Mouse (Mus musculus) ES-CJ7 (cell line): ENCODE measurements around the gene Prkcz.
A peak's percentile ranks its signal among the peaks of the same experiment; 100 is the strongest.

ENCODE experiments used
- DNase-seq: peaks from one replicate; pipeline ENCODE4 v3.0.0; 2011; ENCODE audit warnings: low read depth, low spot score

The Prkcz gene

DNA sequence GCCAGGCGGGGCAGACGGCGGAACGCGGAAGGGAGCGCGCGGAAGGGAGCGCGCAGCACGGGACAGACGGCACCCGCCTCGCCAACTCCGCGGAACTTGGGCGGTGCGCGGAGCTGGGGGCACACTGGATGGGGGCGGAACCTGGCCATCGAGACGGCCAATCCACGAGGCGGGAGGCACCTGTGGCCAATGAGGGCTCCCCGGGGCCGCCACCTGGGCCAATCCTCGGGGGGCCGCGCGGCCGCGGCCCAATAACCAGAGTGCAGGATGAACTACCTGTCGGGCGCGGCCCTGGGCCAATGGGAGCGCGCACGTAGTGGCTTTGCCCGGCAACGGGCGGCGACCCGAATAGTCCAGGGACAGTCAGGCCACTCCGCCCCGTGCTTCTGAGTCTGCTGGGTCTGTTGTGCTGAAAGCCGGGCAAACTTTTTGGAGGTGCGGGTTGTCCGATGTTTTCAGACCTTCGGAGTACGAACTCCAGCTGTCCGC lies at the start of gene Prkcz:
Gene Prkcz, minus strand, starts transcription at position 59 of the 489 bp plus-strand sequence.
- peak; percentile 92 for DNase-seq

DNA sequence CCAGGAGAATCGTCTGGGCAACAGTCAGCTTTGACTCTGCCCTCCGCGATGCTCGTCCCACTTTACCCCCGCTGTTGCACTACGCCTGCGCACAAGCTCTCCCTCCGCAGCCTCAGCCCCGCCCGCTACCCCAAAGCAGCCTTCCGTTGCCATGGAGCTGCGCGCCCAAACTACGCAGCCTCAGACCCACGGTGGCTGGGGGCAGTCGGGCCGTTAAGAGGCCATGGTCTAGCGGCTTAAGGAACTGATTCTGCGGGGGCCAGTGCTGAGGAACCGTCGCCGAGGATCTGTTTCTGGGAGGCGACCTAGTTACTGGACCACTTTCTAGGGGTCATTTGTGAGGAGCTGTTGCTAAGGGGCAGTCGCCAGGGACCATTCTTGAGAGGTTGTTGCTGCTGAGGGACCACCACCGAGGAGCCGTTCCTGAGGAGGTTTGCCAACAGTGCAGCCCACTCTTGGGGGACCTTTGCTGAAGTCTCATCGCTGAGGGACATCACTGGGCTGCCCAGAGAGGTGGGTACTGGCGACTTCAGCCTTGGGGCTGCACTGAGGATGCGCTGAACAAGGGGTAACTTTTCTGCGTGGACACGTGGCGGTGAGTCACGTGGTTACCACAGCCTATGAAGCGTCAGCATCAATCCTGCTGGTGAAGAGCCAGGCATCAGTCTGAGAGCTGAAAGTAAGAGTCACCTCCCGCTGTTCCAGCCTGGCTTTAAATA lies 48.1 kb upstream of the Prkcz start, which contains the start of gene Cfap74:
Gene Cfap74, plus strand, starts transcription at position 133 of the 719 bp plus-strand sequence.
- DNase-seq = peak; percentile 94

DNA sequence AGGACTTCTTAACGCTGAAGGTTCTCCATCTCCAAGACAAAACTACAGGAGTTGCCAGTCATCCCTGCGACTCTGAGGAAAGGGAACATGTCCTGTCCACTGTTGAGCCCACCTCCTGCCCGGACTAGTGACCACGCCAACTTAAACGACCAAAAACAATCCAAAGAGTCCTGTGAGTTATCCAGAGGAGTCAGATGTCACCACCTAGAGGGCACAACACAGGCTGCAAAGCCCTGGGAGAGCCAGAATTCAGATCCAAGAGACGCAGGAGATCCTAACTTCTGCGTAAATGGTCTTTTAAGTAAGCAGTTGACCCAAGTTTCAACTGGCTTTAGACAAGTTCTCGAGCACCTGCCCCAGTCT lies 47.5 kb upstream of the Prkcz start:
- no peak for DNase-seq

DNA sequence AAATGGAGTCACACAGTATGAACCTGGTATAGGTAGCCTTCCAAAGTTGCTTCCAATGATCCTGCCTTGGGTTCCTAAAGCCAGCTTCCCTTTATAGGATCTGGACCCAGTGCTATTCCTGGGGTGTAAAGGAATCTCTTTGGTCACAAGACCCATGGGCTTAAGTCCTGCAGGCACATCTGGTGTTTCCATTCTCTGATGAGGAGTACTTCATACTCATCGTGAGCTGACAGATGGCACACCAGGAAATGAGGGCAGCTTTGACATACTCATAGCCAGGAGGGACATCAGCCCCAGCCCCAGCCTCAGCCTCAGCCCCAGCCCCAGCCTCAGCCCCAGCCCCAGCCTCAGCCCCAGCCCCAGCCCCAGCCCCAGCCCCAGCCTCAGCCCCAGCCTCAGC lies 41.3 kb upstream of the Prkcz start:
- no peak for DNase-seq

DNA sequence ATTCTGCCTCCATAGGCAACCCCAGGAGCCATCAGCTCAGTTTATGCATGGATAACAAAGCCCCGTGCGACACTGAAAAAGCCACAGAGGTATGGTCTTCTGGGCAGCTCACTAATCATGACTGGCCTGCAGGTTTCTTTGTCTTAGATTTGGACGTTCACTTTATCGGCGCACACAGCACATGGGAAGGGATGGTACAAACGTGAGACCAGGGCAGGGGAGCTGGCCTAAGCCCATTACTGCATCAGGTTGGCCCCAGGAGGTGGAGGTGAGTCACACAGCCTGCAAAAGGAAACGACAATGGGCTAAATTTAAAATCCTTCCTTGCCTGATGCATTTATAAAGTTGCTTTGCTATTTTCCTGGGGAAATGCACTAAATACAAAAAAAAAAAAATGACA lies 40.0 kb upstream of the Prkcz start:
- no peak for DNase-seq

DNA sequence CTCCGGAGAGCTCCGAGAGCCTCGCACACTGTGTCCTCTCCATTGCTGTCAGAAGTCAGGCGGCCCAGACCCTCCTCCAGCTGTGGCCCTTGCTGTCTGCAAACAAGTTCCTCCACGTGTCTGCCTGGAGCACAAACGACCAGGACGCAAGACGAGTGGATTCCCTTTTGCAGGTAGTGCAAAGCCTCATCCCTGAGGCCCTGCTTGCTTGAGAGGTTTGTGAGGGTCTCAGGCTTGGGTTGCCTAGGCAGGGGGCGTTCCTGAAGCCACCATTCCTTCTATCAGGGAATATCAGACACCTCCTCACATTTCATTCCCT lies 37.0 kb upstream of the Prkcz start:
- DNase-seq = peak; percentile 20

DNA sequence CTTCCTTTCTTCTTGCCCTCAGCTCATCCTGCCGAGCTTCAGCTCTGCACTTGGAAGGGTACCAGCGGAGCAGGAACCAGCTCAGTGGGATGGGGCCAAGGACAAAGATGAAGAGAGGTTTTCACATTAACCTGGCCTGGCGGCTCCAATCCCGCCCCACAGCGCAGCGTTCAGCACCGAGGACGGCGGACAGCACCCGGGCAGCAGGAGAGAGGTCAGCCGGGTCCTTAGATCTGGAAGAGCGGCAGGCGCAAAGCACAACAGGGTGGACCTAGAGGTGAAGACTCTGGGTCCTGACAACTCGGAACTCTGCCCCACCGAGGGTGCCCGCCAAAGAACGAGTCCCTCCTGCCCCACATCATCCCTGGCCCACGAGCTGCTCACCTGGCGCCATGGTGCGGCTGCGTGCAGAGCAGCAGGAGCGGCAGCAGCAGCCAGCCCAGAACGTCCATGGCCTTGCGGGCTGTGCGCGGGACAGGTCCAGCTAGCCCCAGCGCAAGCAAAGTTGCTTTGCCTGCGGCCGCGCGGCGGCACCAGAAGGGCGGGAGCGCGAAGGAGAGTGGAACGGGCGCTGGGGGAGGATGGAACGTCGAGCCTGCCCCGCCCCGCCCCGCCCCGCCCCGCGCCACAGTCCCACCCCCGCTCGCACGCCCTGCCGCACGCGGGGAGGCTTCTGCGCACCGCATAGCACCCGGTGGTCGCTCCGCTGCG lies 36.5 kb upstream of the Prkcz start, which contains the start of gene Gabrd:
Gene Gabrd, minus strand, starts transcription at position 602 of the 711 bp plus-strand sequence.
- peak; percentile 17 for DNase-seq

DNA sequence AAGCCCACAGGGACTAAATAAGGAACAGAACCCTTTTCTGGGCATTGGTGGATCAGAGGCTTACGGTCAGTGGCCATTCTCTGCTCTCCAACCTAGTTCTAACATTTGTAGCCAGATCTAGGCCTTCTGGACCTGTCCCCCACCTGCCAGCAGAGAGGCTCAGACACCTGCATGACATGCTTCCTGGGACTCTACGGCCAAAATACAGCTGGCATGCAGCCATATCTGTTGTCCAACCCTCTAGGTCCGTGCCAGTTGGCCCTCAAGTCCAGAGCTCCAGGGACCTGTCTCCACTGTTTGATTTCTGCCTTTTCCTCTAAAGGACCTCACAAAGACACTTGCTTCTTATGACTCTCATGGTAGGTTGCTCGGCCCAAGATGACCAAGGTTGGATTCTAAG lies 35.6 kb upstream of the Prkcz start:
- no peak for DNase-seq

DNA sequence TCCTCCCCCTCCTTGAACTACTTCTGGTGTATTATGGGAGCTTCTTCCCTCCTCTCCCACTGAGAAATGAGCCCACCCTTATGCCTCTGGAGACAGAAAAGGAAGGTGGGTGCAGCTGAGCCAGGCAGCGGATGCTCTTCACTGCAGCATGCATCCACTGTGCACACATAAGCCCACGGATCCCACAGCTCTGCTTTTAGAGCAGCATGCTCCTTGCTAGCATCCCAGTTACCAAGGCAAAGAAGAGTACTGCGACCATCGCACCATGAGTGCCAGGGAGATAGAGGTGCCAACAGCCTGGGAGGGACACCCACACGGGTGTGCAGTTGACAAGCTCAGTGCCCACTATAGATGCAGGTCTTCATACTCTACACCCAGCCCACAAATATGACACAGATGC lies 34.3 kb upstream of the Prkcz start:
- no peak for DNase-seq

DNA sequence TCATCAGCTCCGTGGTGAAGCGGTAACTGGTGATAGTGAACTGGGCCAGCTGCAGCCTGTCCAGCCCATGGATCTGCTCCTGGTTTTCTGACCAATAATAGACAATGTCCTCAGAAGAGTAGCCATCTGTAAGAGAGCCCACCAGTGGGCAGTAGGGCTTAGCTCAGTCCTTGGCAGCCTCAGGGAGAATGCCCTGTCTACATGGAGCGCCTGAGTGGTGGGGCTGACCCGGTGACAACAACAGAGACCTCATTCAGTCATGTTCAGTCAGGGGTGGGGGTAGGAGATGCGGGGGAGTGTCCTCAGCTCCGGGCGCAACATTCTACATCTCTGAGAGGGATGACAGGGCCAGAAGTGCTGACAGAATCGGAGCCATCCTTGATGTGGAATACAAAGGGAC lies 26.0 kb upstream of the Prkcz start:
- no peak for DNase-seq

DNA sequence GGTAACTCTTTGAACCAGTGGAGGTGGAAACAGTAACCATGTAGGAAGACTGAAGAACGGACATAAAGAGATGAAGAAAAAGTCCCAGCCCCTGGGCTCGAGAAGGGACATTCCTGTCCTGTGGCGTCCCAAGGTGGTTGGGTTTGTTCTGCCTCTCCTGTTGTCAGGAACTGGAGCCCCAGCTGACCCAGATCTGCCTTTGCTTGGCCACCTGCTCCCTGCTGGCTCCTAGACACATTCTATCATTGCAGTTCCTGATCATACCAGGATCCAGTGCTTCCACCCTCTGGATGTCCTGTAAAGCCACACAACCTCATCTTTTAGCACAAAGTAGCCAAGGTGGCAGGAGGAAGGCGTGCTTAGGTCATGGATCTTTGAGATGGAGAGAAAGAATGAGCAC lies 22.2 kb upstream of the Prkcz start:
- no peak for DNase-seq

DNA sequence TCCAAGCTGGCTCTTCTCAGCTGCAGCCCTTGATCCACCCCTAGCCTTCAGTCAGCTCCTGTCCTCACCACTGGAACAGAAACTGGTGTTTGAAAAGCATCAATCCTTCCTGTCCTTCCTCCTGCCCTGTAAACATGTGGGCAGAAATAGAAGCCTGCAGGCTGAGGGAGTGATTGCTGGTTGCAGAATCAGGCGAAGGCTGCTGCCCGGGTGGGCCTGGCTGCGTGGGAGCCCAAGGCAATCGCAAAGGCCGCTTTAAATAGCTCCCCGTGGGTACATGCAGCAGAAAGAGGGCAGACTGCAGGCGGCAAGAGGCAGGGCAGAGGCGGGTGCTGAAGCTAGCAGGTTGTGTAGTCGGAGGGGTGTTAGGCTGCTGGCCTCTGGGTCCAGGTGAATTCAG lies 21.6 kb upstream of the Prkcz start:
- no peak for DNase-seq

DNA sequence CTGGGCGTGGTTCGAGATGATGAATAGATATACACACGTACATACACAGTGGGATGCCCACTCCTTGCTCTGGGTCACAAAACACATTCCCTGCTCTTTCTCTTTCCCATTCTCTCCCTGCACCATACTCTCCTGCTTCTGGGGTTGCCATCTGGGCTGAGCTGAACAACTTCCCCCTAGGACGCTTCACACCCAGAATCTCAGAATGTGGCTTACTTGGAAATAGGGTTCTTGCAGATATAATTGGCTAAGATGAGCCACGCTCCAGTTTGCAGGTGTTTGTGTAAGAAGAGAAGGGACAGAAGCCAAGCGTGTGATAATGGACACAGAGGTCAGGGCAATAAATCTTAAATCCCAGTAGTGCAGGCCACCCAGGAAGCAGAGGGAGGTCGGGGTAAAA lies 20.8 kb upstream of the Prkcz start:
- DNase-seq = no peak

DNA sequence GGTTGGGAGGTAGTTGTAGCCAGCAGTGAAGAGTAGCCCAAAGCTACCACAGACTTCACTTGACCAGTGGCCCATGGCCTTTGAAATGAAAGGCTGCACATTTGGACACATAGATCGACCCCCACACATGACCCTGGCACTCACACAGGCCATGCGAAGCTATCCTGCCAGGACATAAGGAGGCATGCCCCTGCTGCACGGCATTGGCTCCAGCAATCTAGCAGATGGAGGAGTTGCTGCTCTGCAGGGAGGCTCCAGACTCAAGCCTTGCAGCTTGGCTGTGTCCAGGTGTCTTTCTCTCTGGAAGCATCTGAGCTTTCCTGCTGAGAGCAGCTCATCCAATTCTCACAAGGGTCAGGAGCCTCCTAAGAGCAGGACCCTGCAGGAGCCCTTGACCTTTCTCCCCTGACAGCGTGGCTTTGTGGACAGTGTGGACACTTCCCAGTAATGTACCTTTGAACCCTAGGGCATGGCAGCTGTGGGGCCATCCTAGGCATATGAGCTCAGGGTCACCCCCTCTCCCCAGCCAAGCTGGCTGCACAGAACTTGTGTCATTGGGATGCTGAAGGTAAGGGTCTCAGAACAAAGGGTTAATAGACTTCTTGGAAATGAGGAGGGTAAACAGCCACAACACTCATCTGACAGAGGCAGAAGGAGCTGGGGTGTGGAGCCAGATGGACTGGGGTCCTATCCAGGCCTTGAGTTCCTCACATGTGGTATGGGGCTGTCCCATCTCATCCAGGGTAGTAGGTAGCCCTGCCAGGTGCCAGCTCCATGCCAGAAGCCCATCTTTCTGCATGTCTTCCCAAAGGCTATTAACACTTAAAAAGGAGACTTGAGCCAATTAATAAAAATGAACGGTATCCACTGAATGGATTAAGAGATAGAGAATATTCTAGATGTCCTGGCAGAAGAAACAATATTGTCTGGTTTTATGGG lies 10.9 kb upstream of the Prkcz start:
- DNase-seq = no peak

DNA sequence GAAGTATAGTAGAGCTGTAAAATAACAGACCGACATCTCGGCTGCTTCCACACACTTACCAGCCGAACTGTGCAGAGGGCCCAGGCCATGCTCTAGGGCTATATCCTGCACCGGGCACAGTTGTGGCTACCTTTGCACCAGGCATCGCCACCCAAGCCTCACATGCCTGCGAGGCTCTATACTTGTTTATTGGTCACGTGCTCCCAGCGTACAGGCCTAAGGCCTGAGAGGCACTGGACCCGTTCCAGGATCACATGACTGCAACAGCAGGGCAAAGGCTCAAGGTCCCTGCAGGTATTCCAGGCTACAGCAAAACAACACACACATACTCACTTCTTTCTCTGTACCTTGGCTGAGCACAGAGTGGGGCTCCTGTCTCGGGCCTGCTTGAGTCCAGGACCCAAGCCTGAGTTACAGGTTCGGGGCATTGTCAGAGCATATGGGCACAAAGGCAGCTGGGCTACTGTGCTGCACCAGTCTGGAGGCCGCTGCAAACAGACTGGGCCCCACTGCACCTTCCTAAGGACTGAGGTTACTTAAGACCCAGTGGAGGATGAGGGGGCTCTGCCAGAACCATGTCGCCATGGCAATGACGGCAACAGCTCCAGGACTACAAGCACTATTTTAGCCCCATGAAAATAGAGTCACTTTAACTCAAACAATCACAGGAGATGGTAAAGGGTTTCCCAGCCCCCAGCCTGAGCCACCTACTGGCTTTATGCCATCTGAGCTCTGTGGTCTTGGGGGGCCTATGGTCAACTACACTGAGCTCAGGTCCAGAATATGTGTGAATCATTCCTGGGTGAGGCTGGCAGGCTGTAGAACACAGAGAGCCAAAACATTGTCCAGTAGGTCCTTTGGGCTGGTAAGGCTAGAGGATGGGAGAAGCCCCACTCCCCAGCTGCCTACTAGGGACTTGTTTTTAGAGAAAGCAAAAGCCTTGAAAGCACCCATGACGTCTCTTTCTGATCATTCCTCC lies 9.9 kb upstream of the Prkcz start:
- DNase-seq = no peak

DNA sequence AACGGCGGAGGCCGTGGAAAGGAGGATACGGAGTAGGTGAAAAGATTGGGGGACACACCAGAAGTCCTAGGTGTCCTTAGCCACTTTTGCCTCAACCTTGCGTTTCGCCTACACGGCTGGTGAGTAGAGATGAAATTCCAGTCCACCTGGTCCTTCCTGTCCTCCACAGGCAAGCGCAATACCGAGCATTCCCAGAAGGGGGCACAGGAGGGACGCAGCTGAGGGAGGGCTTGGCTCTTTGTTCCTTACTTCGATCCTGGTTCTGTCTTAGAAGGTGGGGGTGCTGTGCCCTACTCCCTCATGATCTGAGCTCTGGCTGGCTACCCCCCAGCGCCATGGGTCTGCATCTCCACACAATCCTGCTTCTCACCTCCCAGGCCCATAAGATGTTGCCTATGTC lies 7.5 kb upstream of the Prkcz start:
- peak; percentile 77 for DNase-seq

DNA sequence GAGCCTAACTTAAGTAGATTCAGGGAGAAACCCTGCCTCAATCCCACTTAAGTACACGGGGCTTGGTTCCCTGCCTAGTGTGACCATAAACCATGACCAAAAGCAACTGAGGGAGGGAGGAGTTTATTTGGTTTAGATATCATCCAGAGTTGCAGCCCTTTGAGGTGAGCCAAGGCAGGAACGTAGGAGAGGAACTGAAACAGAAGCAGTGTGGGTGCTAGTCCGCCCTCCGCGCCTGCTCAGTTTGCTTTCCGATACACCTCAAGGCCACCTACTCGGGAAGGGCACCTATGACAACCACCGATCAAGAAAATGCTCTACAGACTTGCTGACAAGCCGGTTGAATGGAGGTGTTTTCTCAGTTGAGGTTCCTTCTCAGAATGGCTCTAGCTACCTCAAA lies 6.6 kb upstream of the Prkcz start:
- DNase-seq = no peak

DNA sequence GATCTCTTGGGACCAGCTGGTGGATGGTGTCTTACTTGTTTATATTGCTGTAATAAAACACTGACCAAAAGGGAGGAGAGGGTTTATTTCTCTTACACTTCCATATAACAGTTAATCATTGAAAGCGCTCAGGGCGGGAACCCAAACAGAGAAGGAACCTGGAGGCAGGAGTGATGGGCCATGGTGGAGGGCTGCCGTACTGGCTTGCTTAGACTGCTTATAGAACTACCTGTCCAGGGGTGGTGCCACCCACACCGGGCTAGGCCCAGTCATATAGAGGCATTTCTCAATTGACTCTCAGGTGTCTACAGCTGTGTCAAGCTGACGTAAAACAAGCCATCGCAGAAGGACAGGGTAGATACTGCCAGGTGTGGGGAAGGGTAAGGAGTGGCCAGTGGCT lies 5.6 kb upstream of the Prkcz start:
- no peak for DNase-seq

DNA sequence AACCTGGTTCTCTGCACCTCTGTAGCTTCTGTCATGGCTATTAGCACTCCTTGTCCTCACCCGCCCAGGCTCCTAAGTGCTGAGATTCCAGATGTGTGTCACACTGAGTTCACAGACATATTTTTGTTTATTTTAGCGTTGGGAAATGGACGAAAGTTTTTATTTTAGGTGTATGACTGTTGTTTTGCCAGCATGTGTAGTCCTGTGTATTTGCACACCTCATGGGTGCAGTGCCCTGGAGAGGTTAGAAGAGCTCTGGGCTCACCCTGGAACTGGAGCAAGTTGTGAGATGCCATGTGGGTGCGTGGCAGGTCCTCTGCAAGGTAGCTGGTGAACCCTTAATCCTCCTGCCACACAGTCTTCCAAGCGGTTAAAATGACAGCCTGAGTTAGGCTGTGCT lies 1.3 kb upstream of the Prkcz start:
- DNase-seq = no peak

DNA sequence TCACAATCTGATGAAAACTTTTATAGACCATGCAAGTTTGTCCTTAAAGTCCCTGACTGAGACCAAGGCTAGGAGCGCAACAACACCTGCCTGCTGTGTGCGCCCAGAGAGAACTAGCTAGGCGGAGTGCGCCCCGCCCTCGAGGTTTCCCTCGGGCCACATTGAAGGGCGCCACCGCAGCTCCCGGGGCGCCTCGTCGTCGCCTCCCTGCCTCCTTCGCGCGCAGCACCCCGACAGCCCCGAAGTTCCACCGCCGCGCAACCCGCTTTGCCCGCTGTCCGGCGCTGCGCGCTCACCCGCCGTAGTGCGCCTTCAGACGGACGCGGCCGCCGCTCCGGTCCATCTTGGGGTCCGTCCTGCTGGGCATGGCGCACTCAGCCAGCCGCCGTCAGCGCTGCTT lies 305 bp downstream of the Prkcz start:
- peak; percentile 38 for DNase-seq
